Mouse (Mus musculus) brain, embryonic 14.5 days (tissue): Measurements from ENCODE around the gene Cetn3.

Experiments
- CTCF ChIP-seq: fragments of 200-500 bp; IDR thresholded peaks from 2 replicates; pipeline ENCODE4 v1.5.1; 2012; ENCODE audit warnings: inconsistent platforms, mild to moderate bottlenecking, moderate library complexity, borderline replicate concordance; ENCODE audit not compliant: insufficient read depth, insufficient read length; ENCODE audit errors: extremely low read depth
- POLR2A ChIP-seq: fragments of 200-500 bp; IDR thresholded peaks from 2 replicates; pipeline ENCODE4 v1.6.1; 2012; ENCODE audit warnings: mild to moderate bottlenecking, inconsistent platforms, borderline replicate concordance; ENCODE audit not compliant: poor library complexity, insufficient read depth, insufficient read length, severe bottlenecking; ENCODE audit errors: extremely low read depth

DNA sequence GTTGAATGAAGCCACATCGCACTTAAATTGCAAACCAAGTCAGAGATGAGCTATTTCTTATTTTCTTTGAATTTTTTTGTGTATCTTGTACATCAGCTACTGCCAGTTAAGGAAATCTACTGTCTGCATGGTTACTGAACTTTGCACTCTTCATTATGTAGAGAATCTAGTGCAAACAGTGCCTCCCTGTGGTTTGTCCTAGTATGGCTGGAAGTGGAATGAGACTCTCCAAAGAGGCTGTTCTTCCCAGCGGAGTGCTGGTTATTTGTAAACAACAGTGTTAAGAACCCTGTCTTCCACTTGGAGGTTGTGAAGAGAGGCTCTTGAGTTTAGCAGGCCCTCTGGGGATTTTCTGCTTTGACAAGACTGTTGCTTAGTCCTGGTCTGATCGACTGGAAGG is 22.5 kb upstream of the Cetn3 start:
- TF ChIP-seq POLR2A (no peak), CTCF (peak; percentile 53; the same call in 1 of the 2 replicates)
